Mouse (Mus musculus) forebrain, embryonic 14.5 days (tissue): ENCODE data around the gene Shpk. TPM values are rescaled to one million over a fixed set of nuclear protein-coding genes. Genes with fewer than 3 reads are reported as not detected.

Experiments
- ATAC-seq: fragments of 200-750 bp; cut with Nextera tagmentation; 2 replicates; pipeline ENCODE4 v1.8.0; 2017; ENCODE audit warnings: mild to moderate bottlenecking, moderate library complexity
- DNase-seq: peaks from one replicate; pipeline ENCODE4 v3.0.0-alpha.2; 2015; ENCODE audit warnings: low spot score
- H3K27ac ChIP-seq: fragments of 300-500 bp; sonication (generic); 2 replicates; pipeline ENCODE4 v1.5.1; 2014; ENCODE audit warnings: low read depth, mild to moderate bottlenecking, control low read depth, low read length, moderate library complexity
- H3K27me3 ChIP-seq: fragments of 300-500 bp; sonication (generic); replicated peaks from 2 replicates; pipeline ENCODE4 v1.6.1; 2014; ENCODE audit warnings: low read length, control low read depth, mixed read lengths; ENCODE audit not compliant: control insufficient read depth, insufficient read depth
- H3K36me3 ChIP-seq: fragments of 300-500 bp; sonication (generic); 2 replicates; pipeline ENCODE4 v1.6.1; 2014; ENCODE audit warnings: low read length, control low read depth; ENCODE audit not compliant: control insufficient read depth, insufficient read depth
- H3K4me1 ChIP-seq: fragments of 300-500 bp; sonication (generic); 2 replicates; pipeline ENCODE4 v1.6.1; 2014; ENCODE audit warnings: antibody characterized with exemption, low read length, control low read depth; ENCODE audit not compliant: control insufficient read depth, insufficient read depth
- H3K4me2 ChIP-seq: fragments of 300-500 bp; sonication (generic); 2 replicates; pipeline ENCODE4 v1.6.1; 2014; ENCODE audit warnings: mild to moderate bottlenecking, control low read depth, low read length
- H3K4me3 ChIP-seq: fragments of 300-500 bp; sonication (generic); 2 replicates; pipeline ENCODE4 v1.5.1; 2014; ENCODE audit warnings: low read depth, low read length, control low read depth
- H3K9ac ChIP-seq: fragments of 300-500 bp; sonication (generic); 2 replicates; pipeline ENCODE4 v1.6.1; 2014; ENCODE audit warnings: mild to moderate bottlenecking, low read length, control low read depth, moderate library complexity
- H3K9me3 ChIP-seq: fragments of 300-500 bp; sonication (generic); replicated peaks from 2 replicates; pipeline ENCODE4 v1.6.1; 2016; ENCODE audit warnings: low read length, control low read depth, mixed read lengths; ENCODE audit not compliant: control insufficient read depth
- WGBS: fragments of 180-500 bp; shearing (Covaris S2); extraction: QIAGEN DNeasy Blood & Tissue Kit; methylation state at CpG from one replicate; pipeline ENCODE4 v1.1.7; 2014; 5-methylcytosine and 5-hydroxymethylcytosine counted together
- polyA plus RNA-seq: library from polyadenylated mRNA; unstranded; fragments of >200 nt; fragmentation: Nextera tagmentation; extraction: Ambion mirVana; gene quantifications from 2 replicates; pipeline ENCODE4 v1.2.1, GENCODE M21; 2014

The Shpk gene
- polyA plus RNA-seq, 1 experiment from 2014 or later = 1.5 TPM

- DNase-seq (peak; percentile 12), ATAC-seq (no peak)
- WGBS = 59% methylated on average over 5 of the region's 5 CpGs
Measured at GRCm38 (mm10) chr11:73172186-73172585, 27.1 kb upstream of the Shpk start.

GRCm38 (mm10) chr11:73175612-73176011, 23.6 kb upstream of the Shpk start:
- 51% methylated on average over 8 of the region's 8 CpGs for WGBS
- Histone ChIP-seq H3K9me3 (no peaks in the 10 kb centered on the region), H3K27me3 (no peaks in the 10 kb centered on the region), H3K4me2 (peak overlapping the region; percentile 82), H3K9ac (peak overlapping the region; percentile 86), H3K27ac (no peak overlapping the region), H3K36me3 (peaks cover 26% of the 10 kb centered on the region), H3K4me3 (peak overlapping the region; percentile 93), H3K4me1 (peaks cover 23% of the 10 kb centered on the region)
- DNase-seq (no peak), ATAC-seq (no peak)

More at GRCm38 (mm10) chr11:73172186-73172585, 27.1 kb upstream of the Shpk start:
- H3K9me3 ChIP-seq = no peaks in the 10 kb centered on the region
- H3K27ac ChIP-seq = no peak overlapping the region
- H3K4me3 ChIP-seq = no peak overlapping the region
- no peaks in the 10 kb centered on the region for H3K27me3 ChIP-seq
- peaks cover 14% of the 10 kb centered on the region for H3K4me1 ChIP-seq
- no peak overlapping the region for H3K9ac ChIP-seq
- H3K4me2 ChIP-seq = no peak overlapping the region
- peaks cover 26% of the 10 kb centered on the region for H3K36me3 ChIP-seq

- Histone ChIP-seq H3K27me3 (no peaks in the 10 kb centered on the region), H3K4me1 (peaks cover 23% of the 10 kb centered on the region), H3K9me3 (no peaks in the 10 kb centered on the region), H3K4me2 (peak overlapping the region; percentile 82), H3K4me3 (peak overlapping the region; percentile 93), H3K27ac (peak overlapping the region; percentile 71), H3K9ac (peak overlapping the region; percentile 86), H3K36me3 (peaks cover 23% of the 10 kb centered on the region)
- ATAC-seq (no peak), DNase-seq (no peak)
- 2% methylated on average over 15 of the region's 15 CpGs for WGBS
Measured at GRCm38 (mm10) chr11:73176186-73176585, 23.1 kb upstream of the Shpk start.

GRCm38 (mm10) chr11:73176608-73177508, 22.4 kb upstream of the Shpk start, which contains the start of the genes Emc6 and Tax1bp3:
Emc6 (minus strand) TSS chr11:73177037.
Tax1bp3 (plus strand) TSS chr11:73177083.
- Histone ChIP-seq H3K4me3 (peak within 1 kb of the TSS; percentile 93), H3K9ac (peak within 1 kb of the TSS; percentile 88), H3K36me3 (peaks cover 17% of the 10 kb centered on the region; the same call in 1 of the 2 replicates), H3K4me1 (peaks cover 23% of the 10 kb centered on the region), H3K9me3 (no peaks in the 10 kb centered on the region), H3K27me3 (no peaks in the 10 kb centered on the region), H3K4me2 (peak within 1 kb of the TSS; percentile 82), H3K27ac (peak within 1 kb of the TSS; percentile 86)
- DNase-seq (peak; percentile 99), ATAC-seq (peak; percentile 98)
- under 1% methylated on average over 76 of the region's 81 CpGs for WGBS

- Histone ChIP-seq H3K4me2 (peak overlapping the region; percentile 64), H3K27ac (peak overlapping the region; percentile 86), H3K9ac (peak overlapping the region; percentile 88), H3K4me1 (peaks cover 23% of the 10 kb centered on the region), H3K36me3 (peaks cover 19% of the 10 kb centered on the region), H3K4me3 (peak overlapping the region; percentile 93), H3K27me3 (no peaks in the 10 kb centered on the region), H3K9me3 (no peaks in the 10 kb centered on the region)
- DNase-seq (peak; percentile 52), ATAC-seq (peak; percentile 52)
- WGBS = under 1% methylated on average over 28 of the region's 28 CpGs
Measured at GRCm38 (mm10) chr11:73177509-73177875, 21.8 kb upstream of the Shpk start.

GRCm38 (mm10) chr11:73177895-73178294, 21.4 kb upstream of the Shpk start:
- Histone ChIP-seq H3K4me1 (peaks cover 23% of the 10 kb centered on the region), H3K4me2 (peak overlapping the region; percentile 64), H3K9ac (peak overlapping the region; percentile 88), H3K27ac (no peak overlapping the region), H3K27me3 (no peaks in the 10 kb centered on the region), H3K4me3 (peak overlapping the region; percentile 93), H3K36me3 (peaks cover 20% of the 10 kb centered on the region), H3K9me3 (no peaks in the 10 kb centered on the region)
- 0% methylated on average over 2 of the region's 2 CpGs for whole genome bisulfite sequencing
- DNase-seq = no peak
- no peak for ATAC-seq

GRCm38 (mm10) chr11:73185872-73186615, 13.2 kb upstream of the Shpk start:
- ATAC-seq (no peak), DNase-seq (no peak)
- Histone ChIP-seq H3K4me3 (no peak overlapping the region), H3K4me1 (no peaks in the 10 kb centered on the region), H3K9me3 (no peaks in the 10 kb centered on the region), H3K27ac (no peak overlapping the region), H3K4me2 (no peak overlapping the region), H3K36me3 (peaks cover 78% of the 10 kb centered on the region), H3K9ac (no peak overlapping the region), H3K27me3 (no peaks in the 10 kb centered on the region)
- WGBS = 92% methylated on average over 10 of the region's 10 CpGs

- no peak overlapping the region for H3K27ac ChIP-seq
- H3K4me3 ChIP-seq = no peak overlapping the region
- ATAC-seq (no peak), DNase-seq (no peak)
- 84% methylated on average over 6 of the region's 6 CpGs for WGBS
- no peaks in the 10 kb centered on the region for H3K27me3 ChIP-seq
- H3K36me3 ChIP-seq = peaks cover 83% of the 10 kb centered on the region
- no peaks in the 10 kb centered on the region for H3K9me3 ChIP-seq
- no peaks in the 10 kb centered on the region for H3K4me1 ChIP-seq
- H3K4me2 ChIP-seq = no peak overlapping the region
- no peak overlapping the region for H3K9ac ChIP-seq
Measured at GRCm38 (mm10) chr11:73187231-73187630, 12.0 kb upstream of the Shpk start.
